Comparison of ENCODE assay signal across 18 mouse cellular contexts in the genomic region with DNA sequence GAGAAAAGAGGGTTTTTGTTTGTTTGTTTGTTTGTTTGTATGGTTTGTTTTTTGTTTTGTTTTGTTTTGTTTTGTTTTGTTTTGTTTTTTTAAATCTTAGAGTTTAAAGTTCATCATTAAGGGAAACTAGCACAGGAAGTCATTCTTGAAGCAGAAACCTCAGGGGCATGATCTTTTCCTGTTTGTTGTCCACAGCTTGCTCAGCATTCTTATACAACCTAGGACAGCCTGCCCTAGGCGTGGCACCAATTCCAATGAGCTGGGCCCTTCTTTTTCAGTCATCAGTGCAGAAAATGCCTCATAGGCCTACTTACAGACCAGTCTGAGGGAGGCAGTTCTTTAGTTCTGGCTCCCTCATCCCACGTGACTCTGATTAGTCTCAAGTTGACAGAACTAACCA.
"Had no signal": no experiment of that assay in that cellular context is flagged by ENCODE, and none has a peak within 500 bp of the region (broad histone marks: within the 10 kb centered on the region; RNA-seq: fewer than 3 reads in every experiment).

No protein-coding gene starts in this region.

- H3K27ac ChIP-seq: kidney, postnatal 0 days; left cerebral cortex, adult 2 months; liver, embryonic 13.5 days; stomach, postnatal 0 days had no signal

- H3K9me3 ChIP-seq: liver, embryonic 13.5 days had no signal

- H3K4me2 ChIP-seq: liver, embryonic 13.5 days; midbrain, embryonic 11.5 days had no signal

- H3K4me3 ChIP-seq: left cerebral cortex, adult 2 months; liver, embryonic 13.5 days had no signal

- H3K4me1 ChIP-seq: liver, embryonic 13.5 days had no signal

- H3K36me3 ChIP-seq: liver, embryonic 13.5 days had no signal

- ATAC-seq: intestine, embryonic 16.5 days had no signal

- H3K27me3 ChIP-seq: liver, embryonic 13.5 days had no signal

- DNase-seq: kidney, adult 8-10 months; layer of hippocampus, postnatal 36 days; liver, embryonic 13.5 days; lung, adult 2 months; lung, postnatal 14 days; lung, postnatal 4 days; midbrain, embryonic 14.5 days; right cerebral cortex, adult 18-20 months; right cerebral cortex, postnatal 14 days; right cerebral cortex, postnatal 4 days; thymus, adult 2 months; thymus, postnatal 14 days; thymus, postnatal 4 days had no signal

- H3K9ac ChIP-seq: liver, embryonic 13.5 days had no signal
